Mouse (Mus musculus) liver, adult 2 months (tissue): Measurements from ENCODE around the gene Mllt1. TPM values are rescaled to one million over a fixed set of nuclear protein-coding genes. Genes with fewer than 3 reads are reported as not detected.
"Not testable (repeated sequence)": the region's sequence is repeated elsewhere in the genome, so short reads cannot be mapped to it uniquely, and the experiment has no call there.

ENCODE experiments used
- DNase-seq: peaks from one replicate; pipeline ENCODE4 v3.0.0-alpha.2; 2011; ENCODE audit warnings: low read depth, low spot score; ENCODE audit errors: extremely low read depth
- H3K27ac ChIP-seq: fragments of 200-500 bp; replicated peaks from 2 replicates; pipeline ENCODE4 v1.5.1; 2012; ENCODE audit warnings: low read depth, mild to moderate bottlenecking, control low read depth, inconsistent platforms, low read length; ENCODE audit not compliant: insufficient read depth
- H3K27me3 ChIP-seq: fragments of 200-500 bp; 2 replicates; pipeline ENCODE4 v1.6.1; 2012; ENCODE audit warnings: mild to moderate bottlenecking, moderate library complexity, low read length, inconsistent platforms; ENCODE audit not compliant: control insufficient read depth, insufficient read depth
- H3K36me3 ChIP-seq: fragments of 200-500 bp; 2 replicates; pipeline ENCODE4 v1.6.1; 2012; ENCODE audit warnings: low read length, inconsistent platforms; ENCODE audit not compliant: control insufficient read depth, insufficient read depth
- H3K4me1 ChIP-seq: fragments of 200-500 bp; 2 replicates; pipeline ENCODE4 v1.6.1; 2011; ENCODE audit warnings: low read length; ENCODE audit not compliant: control insufficient read depth, insufficient read depth
- H3K4me3 ChIP-seq: fragments of 200-500 bp; 2 replicates; pipeline ENCODE4 v1.5.1; 2011; ENCODE audit warnings: low read depth, mild to moderate bottlenecking, control low read depth, low read length, moderate library complexity; ENCODE audit not compliant: insufficient read depth
- H3K79me2 ChIP-seq: fragments of 200-500 bp; 2 replicates; pipeline ENCODE4 v1.6.1; 2012; ENCODE audit warnings: inconsistent platforms, mild to moderate bottlenecking, low read length, moderate library complexity; ENCODE audit not compliant: control insufficient read depth, insufficient read depth
- H3K9ac ChIP-seq: fragments of 200-500 bp; 2 replicates; pipeline ENCODE4 v1.6.1; 2012; ENCODE audit warnings: low read depth, mild to moderate bottlenecking, control low read depth, inconsistent platforms, low read length
- CTCF ChIP-seq: fragments of 200-500 bp; IDR thresholded peaks from 2 replicates; pipeline ENCODE4 v1.5.1; 2011; ENCODE audit warnings: low read depth, low read length, control low read depth
- POLR2A ChIP-seq: fragments of 200-500 bp; IDR thresholded peaks from 2 replicates; pipeline ENCODE4 v1.6.1; 2011; ENCODE audit warnings: low read length, control low read depth; ENCODE audit not compliant: insufficient read depth; ENCODE audit errors: extremely low read depth
- WGBS: fragments of 180-500 bp; shearing (Covaris S2); methylation state at CpG from one replicate; pipeline ENCODE4 v1.1.7; 2018; 5-methylcytosine and 5-hydroxymethylcytosine counted together
- polyA plus RNA-seq: library from polyadenylated mRNA; depleted of rRNA; stranded (reverse); fragments of >200 nt; gene quantifications from 2 replicates; pipeline ENCODE4 v1.2.3, GENCODE M21; 2012
- total RNA-seq: library from RNA; depleted of rRNA; stranded (reverse); fragments of >200 nt; gene quantifications from 2 replicates; pipeline ENCODE4 v1.2.3, GENCODE M21; 2014

The Mllt1 gene
- total and polyA plus RNA-seq, 2 experiments, result 3.0 to 22.7 TPM

- H3K27ac ChIP-seq, result no peak overlapping the region
- no peaks in the 10 kb centered on the region for H3K27me3 ChIP-seq
- no peak overlapping the region for H3K4me3 ChIP-seq
- DNase-seq, result no peak
- no peaks in the 10 kb centered on the region for H3K4me1 ChIP-seq
- H3K36me3 ChIP-seq, result no peaks in the 10 kb centered on the region
- H3K9ac ChIP-seq, result no peak overlapping the region
- no peaks in the 10 kb centered on the region for H3K79me2 ChIP-seq
- no peak for TF ChIP-seq POLR2A
These were observed 21.8 kb downstream of the Mllt1 start for GRCm38 (mm10) chr17:56913444-56913843.

GRCm38 (mm10) chr17:56913023-56913422, 22.2 kb downstream of the Mllt1 start:
- TF ChIP-seq POLR2A (no peak), CTCF (no peak)
- H3K27me3 ChIP-seq, result no peaks in the 10 kb centered on the region
- no peak overlapping the region for H3K9ac ChIP-seq
- H3K4me1 ChIP-seq, result no peaks in the 10 kb centered on the region
- WGBS, result 92% methylated on average over 3 of the region's 3 CpGs
- no peaks in the 10 kb centered on the region for H3K79me2 ChIP-seq
- no peaks in the 10 kb centered on the region for H3K36me3 ChIP-seq
- H3K4me3 ChIP-seq, result no peak overlapping the region
- no peak overlapping the region for H3K27ac ChIP-seq
- DNase-seq, result no peak

GRCm38 (mm10) chr17:56909764-56910163, 25.5 kb downstream of the Mllt1 start:
- H3K4me1 ChIP-seq, H3K9ac ChIP-seq, DNase-seq, H3K27me3 ChIP-seq, H3K27ac ChIP-seq, H3K4me3 ChIP-seq, H3K79me2 ChIP-seq, H3K36me3 ChIP-seq: not testable (repeated sequence)
- WGBS, result 90% methylated on average over 2 of the region's 2 CpGs

- no peaks in the 10 kb centered on the region for H3K4me1 ChIP-seq
- H3K9ac ChIP-seq, result no peak overlapping the region
- WGBS, result 32% methylated on average over 9 of the region's 9 CpGs
- DNase-seq, result peak; percentile 28
- no peak overlapping the region for H3K27ac ChIP-seq
- H3K4me3 ChIP-seq, result no peak overlapping the region
- no peaks in the 10 kb centered on the region for H3K79me2 ChIP-seq
- TF ChIP-seq POLR2A, result no peak
- no peak for TF ChIP-seq CTCF
- H3K27me3 ChIP-seq, result no peaks in the 10 kb centered on the region
- H3K36me3 ChIP-seq, result no peaks in the 10 kb centered on the region; the same call in 1 of the 2 replicates
These were observed 27.3 kb downstream of the Mllt1 start for GRCm38 (mm10) chr17:56907887-56908286.

GRCm38 (mm10) chr17:56907096-56907495, 28.1 kb downstream of the Mllt1 start:
- Histone ChIP-seq H3K9ac (no peak overlapping the region), H3K79me2 (no peaks in the 10 kb centered on the region), H3K27ac (no peak overlapping the region), H3K36me3 (no peaks in the 10 kb centered on the region; the same call in 1 of the 2 replicates), H3K4me1 (no peaks in the 10 kb centered on the region), H3K27me3 (no peaks in the 10 kb centered on the region), H3K4me3 (no peak overlapping the region)
- WGBS, result 85% methylated on average over 5 of the region's 5 CpGs
- TF ChIP-seq POLR2A (no peak), CTCF (no peak)
- DNase-seq, result no peak

GRCm38 (mm10) chr17:56906166-56906565, 29.0 kb downstream of the Mllt1 start:
- Histone ChIP-seq H3K9ac (no peak overlapping the region), H3K36me3 (no peaks in the 10 kb centered on the region; the same call in 1 of the 2 replicates), H3K79me2 (no peaks in the 10 kb centered on the region), H3K27me3 (no peaks in the 10 kb centered on the region), H3K4me3 (no peak overlapping the region), H3K27ac (no peak overlapping the region), H3K4me1 (no peaks in the 10 kb centered on the region)
- DNase-seq, result no peak
- TF ChIP-seq CTCF (no peak), POLR2A (no peak)
- WGBS, result 79% methylated on average over 3 of the region's 3 CpGs
